Mouse (Mus musculus) neutrophil, adult 65 days (primary cell): Measurements from ENCODE around the gene Cyp2b9. TPM values are rescaled to one million over a fixed set of nuclear protein-coding genes. Genes with fewer than 3 reads are reported as not detected.

ENCODE experiments used
- total RNA-seq: library from RNA; stranded (reverse); gene quantifications from 2 replicates; pipeline ENCODE4 v1.2.4, GENCODE M21; 2023

Gene Cyp2b9
- total RNA-seq = 0.73 TPM in 1 of 2 replicates, not detected in the other

GRCm38 (mm10) chr7:26173111-26173510 is at the start of gene Cyp2b9:
Gene Cyp2b9 (plus strand): TSS chr7:26173411.

GRCm38 (mm10) chr7:26260034-26260433 is 86.8 kb downstream of the Cyp2b9 start, which contains the start of gene Vmn1r184:
Gene Vmn1r184 (plus strand): TSS chr7:26260334.

Other genes starting within 250 kb of the Cyp2b9 start
- not detected in 2 replicates for gene Cyp2b13, start 111.9 kb upstream of the Cyp2b9 start, total RNA-seq
- not detected in 2 replicates for gene Vmn1r184, start 86.9 kb downstream of the Cyp2b9 start, total RNA-seq
- not detected in 2 replicates for gene Cyp2a4, start 133.8 kb downstream of the Cyp2b9 start, total RNA-seq
- gene Nlrp9c, start 230.3 kb downstream of the Cyp2b9 start, total RNA-seq = not detected in 2 replicates